Mouse (Mus musculus) lung, adult 2 months (tissue): ENCODE measurements around the gene Nek9. TPM values are rescaled to one million over a fixed set of nuclear protein-coding genes. Genes with fewer than 3 reads are reported as not detected.

Experiments
- DNase-seq: peaks from one replicate; pipeline ENCODE4 v3.0.0; 2022
- H3K4me1 ChIP-seq: fragments of 200-500 bp; 2 replicates; pipeline ENCODE4 v1.6.1; 2011; ENCODE audit warnings: low read length; ENCODE audit not compliant: control insufficient read depth, insufficient read depth
- H3K4me3 ChIP-seq: fragments of 200-500 bp; replicated peaks from 2 replicates; pipeline ENCODE3; 2011; ENCODE audit warnings: low read depth, mild to moderate bottlenecking, control low read depth, low read length; ENCODE audit errors: extremely low read depth
- CTCF ChIP-seq: fragments of 200-500 bp; IDR thresholded peaks from 2 replicates; pipeline ENCODE4 v1.5.1; 2011; ENCODE audit warnings: mild to moderate bottlenecking, low read length, control low read depth; ENCODE audit not compliant: insufficient read depth
- POLR2A ChIP-seq: fragments of 200-500 bp; IDR thresholded peaks from 2 replicates; pipeline ENCODE4 v1.6.1; 2011; ENCODE audit warnings: low read depth, mild to moderate bottlenecking, control low read depth, low read length, borderline replicate concordance; ENCODE audit errors: extremely low read depth
- WGBS: fragments of 180-500 bp; shearing (Covaris S2); methylation state at CpG from one replicate; pipeline ENCODE4 v1.1.7; 2018; 5-methylcytosine and 5-hydroxymethylcytosine counted together
- polyA plus RNA-seq: library from polyadenylated mRNA; depleted of rRNA; stranded (reverse); fragments of >200 nt; gene quantifications from 2 replicates; pipeline ENCODE4 v1.2.3, GENCODE M21; 2012; rRNA removed

Nek9 gene
- polyA plus RNA-seq: 32.7 and 39.7 TPM in 2 replicates

GRCm38 (mm10) chr12:85339243-85339729 is at the start of gene Nek9:
TSS of gene Nek9 (minus strand) at chr12:85339362.
- TF ChIP-seq CTCF (no peak), POLR2A (peak; percentile 89)

GRCm38 (mm10) chr12:85385995-85386375 is 46.8 kb upstream of the Nek9 start:
- no peak overlapping the region for H3K4me3 ChIP-seq
- H3K4me1 ChIP-seq: peaks cover 4% of the 10 kb centered on the region; the same call in 1 of the 2 replicates
- WGBS: 48% methylated on average over 5 of the region's 5 CpGs
- no peak for DNase-seq
- TF ChIP-seq CTCF: no peak
- no peak for TF ChIP-seq POLR2A

More at GRCm38 (mm10) chr12:85339243-85339729, at the start of gene Nek9:
- H3K4me1 ChIP-seq: peaks cover 7% of the 10 kb centered on the region; the same call in 1 of the 2 replicates
- WGBS: under 1% methylated on average over 36 of the region's 36 CpGs
- H3K4me3 ChIP-seq: peak within 1 kb of the TSS; percentile 91
- peak; percentile 94 for DNase-seq

- 63% methylated on average over 10 of the region's 10 CpGs for WGBS
- TF ChIP-seq POLR2A (no peak), CTCF (no peak)
- H3K4me3 ChIP-seq: no peak overlapping the region
- DNase-seq: no peak
- peaks cover 4% of the 10 kb centered on the region; the same call in 1 of the 2 replicates for H3K4me1 ChIP-seq
These were observed 46.3 kb upstream of the Nek9 start for GRCm38 (mm10) chr12:85385329-85385994.

GRCm38 (mm10) chr12:85382761-85383680 is 43.9 kb upstream of the Nek9 start:
- no peak for DNase-seq
- 52% methylated on average over 14 of the region's 14 CpGs for WGBS

GRCm38 (mm10) chr12:85381570-85381969 is 42.4 kb upstream of the Nek9 start:
- Histone ChIP-seq H3K4me1 (peaks cover 4% of the 10 kb centered on the region; the same call in 1 of the 2 replicates), H3K4me3 (no peak overlapping the region)
- 62% methylated on average over 6 of the region's 6 CpGs for WGBS
- no peak for DNase-seq
- TF ChIP-seq POLR2A: no peak
- TF ChIP-seq CTCF: no peak

More at GRCm38 (mm10) chr12:85382761-85383680, 43.9 kb upstream of the Nek9 start:
- Histone ChIP-seq H3K4me1 (peaks cover 4% of the 10 kb centered on the region; the same call in 1 of the 2 replicates), H3K4me3 (no peak overlapping the region)
- TF ChIP-seq CTCF (no peak), POLR2A (no peak)

- TF ChIP-seq POLR2A (no peak), CTCF (peak; percentile 37; the same call in 1 of the 2 replicates)
- peaks cover 4% of the 10 kb centered on the region; the same call in 1 of the 2 replicates for H3K4me1 ChIP-seq
- WGBS: 75% methylated on average over 7 of the region's 7 CpGs
- no peak for DNase-seq
- no peak overlapping the region for H3K4me3 ChIP-seq
These were observed 41.8 kb upstream of the Nek9 start for GRCm38 (mm10) chr12:85380942-85381341.

GRCm38 (mm10) chr12:85380308-85380707 is 41.1 kb upstream of the Nek9 start:
- WGBS: 50% methylated on average over 1 of the region's 1 CpGs

GRCm38 (mm10) chr12:85378271-85378670 is 39.1 kb upstream of the Nek9 start:
- no peaks in the 10 kb centered on the region for H3K4me1 ChIP-seq
- WGBS: 89% methylated on average over 2 of the region's 2 CpGs
- no peak for DNase-seq
- TF ChIP-seq CTCF: no peak
- TF ChIP-seq POLR2A: no peak
- no peak overlapping the region for H3K4me3 ChIP-seq

More at GRCm38 (mm10) chr12:85380308-85380707, 41.1 kb upstream of the Nek9 start:
- Histone ChIP-seq H3K4me3 (no peak overlapping the region), H3K4me1 (peaks cover 4% of the 10 kb centered on the region; the same call in 1 of the 2 replicates)
- no peak for DNase-seq
- no peak for TF ChIP-seq CTCF
- TF ChIP-seq POLR2A: no peak

GRCm38 (mm10) chr12:85374561-85375272 is 35.6 kb upstream of the Nek9 start, which contains the start of gene Tmed10:
TSS of gene Tmed10 (minus strand) at chr12:85374847.
- DNase-seq: peak; percentile 86
- WGBS: under 1% methylated on average over 37 of the region's 37 CpGs
- peak within 1 kb of the TSS; percentile 84 for H3K4me3 ChIP-seq
- no peak for TF ChIP-seq CTCF
- TF ChIP-seq POLR2A: peak; percentile 87; the same call in 1 of the 2 replicates
- H3K4me1 ChIP-seq: peaks cover 3% of the 10 kb centered on the region; the same call in 1 of the 2 replicates
